Mouse (Mus musculus): ENCODE measurements around the gene Snrk. TPM values are rescaled to one million over a fixed set of nuclear protein-coding genes. Genes with fewer than 3 reads are reported as not detected.

Gene Snrk
- polyA plus RNA-seq, 1 experiment from 2014 or later, result 49.4 TPM

DNA sequence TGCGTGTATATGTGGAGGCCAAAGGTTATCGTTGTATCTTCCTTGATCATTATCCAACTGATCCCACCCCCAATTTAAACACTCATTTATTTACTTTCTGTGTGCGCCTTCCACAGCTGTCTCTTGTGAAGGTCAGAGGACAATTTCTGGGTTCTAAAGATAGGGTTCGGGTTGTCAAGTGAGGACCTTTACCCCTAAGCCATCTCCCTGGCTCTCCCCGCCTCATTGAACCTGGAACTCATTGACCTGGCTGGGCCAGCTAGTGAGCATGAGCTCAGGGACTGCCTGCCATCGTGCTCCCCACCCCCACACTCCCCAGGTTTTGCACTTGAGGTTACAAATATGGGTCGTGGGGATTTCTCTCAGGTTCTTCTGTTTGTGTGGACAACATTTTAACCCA, 15.1 kb downstream of the Snrk start:
- H3K36me3 ChIP-seq, result no peaks in the 10 kb centered on the region
- 51% methylated on average over 7 of the region's 7 CpGs for WGBS
- H3K27me3 ChIP-seq (replicated peaks), result no peaks in the 10 kb centered on the region
- peaks cover 35% of the 10 kb centered on the region for H3K4me1 ChIP-seq (replicated peaks)
- no peak overlapping the region for H3K4me2 ChIP-seq (replicated peaks)
- no peak overlapping the region for H3K9ac ChIP-seq
- peak; percentile 64 for ATAC-seq
- H3K4me3 ChIP-seq (replicated peaks), result no peak overlapping the region
- H3K9me3 ChIP-seq, result no peaks in the 10 kb centered on the region
- no peak overlapping the region for H3K27ac ChIP-seq

- Histone ChIP-seq H3K9me3 (no peaks in the 10 kb centered on the region), H3K4me2 (replicated peaks) (no peak overlapping the region), H3K27me3 (replicated peaks) (no peaks in the 10 kb centered on the region), H3K27ac (peak overlapping the region; percentile 57; the same call in 1 of the 2 replicates), H3K4me1 (replicated peaks) (peaks cover 30% of the 10 kb centered on the region), H3K9ac (no peak overlapping the region), H3K4me3 (replicated peaks) (no peak overlapping the region), H3K36me3 (no peaks in the 10 kb centered on the region)
- peak; percentile 37 for ATAC-seq
- 60% methylated on average over 1 of the region's 1 CpGs for WGBS
These were observed 18.2 kb downstream of the Snrk start for GRCm38 (mm10) chr9:122135095-122135884.

DNA sequence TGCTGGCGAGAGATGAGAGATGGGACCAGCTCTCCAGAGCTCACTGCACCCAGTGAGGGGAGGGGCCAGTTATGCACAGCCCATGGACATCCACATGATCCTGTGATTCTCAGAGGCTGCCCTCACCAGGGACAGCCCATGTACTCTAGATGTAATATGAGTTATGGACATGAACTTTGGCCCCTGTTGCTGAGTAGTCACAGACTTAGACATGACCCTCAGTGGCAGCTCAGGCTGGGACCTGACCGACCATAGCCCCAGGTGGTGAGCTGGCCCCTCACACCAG, 18.8 kb downstream of the Snrk start:
- 53% methylated on average over 2 of the region's 2 CpGs for WGBS
- ATAC-seq, result peak; percentile 68
- Histone ChIP-seq H3K9ac (no peak overlapping the region), H3K27ac (peak overlapping the region; percentile 7; the same call in 1 of the 2 replicates), H3K9me3 (no peaks in the 10 kb centered on the region), H3K4me2 (replicated peaks) (no peak overlapping the region), H3K36me3 (no peaks in the 10 kb centered on the region), H3K4me3 (replicated peaks) (no peak overlapping the region), H3K4me1 (replicated peaks) (peaks cover 25% of the 10 kb centered on the region), H3K27me3 (replicated peaks) (no peaks in the 10 kb centered on the region)

- 56% methylated on average over 1 of the region's 1 CpGs for WGBS
These were observed 20.9 kb downstream of the Snrk start for GRCm38 (mm10) chr9:122137960-122138359.

GRCm38 (mm10) chr9:122138371-122139029, 21.4 kb downstream of the Snrk start:
- 87% methylated on average over 4 of the region's 4 CpGs for WGBS
- Histone ChIP-seq H3K9me3 (no peaks in the 10 kb centered on the region), H3K9ac (no peak overlapping the region), H3K4me3 (replicated peaks) (no peak overlapping the region), H3K4me1 (replicated peaks) (peaks cover 25% of the 10 kb centered on the region), H3K27me3 (replicated peaks) (no peaks in the 10 kb centered on the region), H3K4me2 (replicated peaks) (no peak overlapping the region), H3K27ac (no peak overlapping the region), H3K36me3 (no peaks in the 10 kb centered on the region)
- ATAC-seq, result no peak

More at GRCm38 (mm10) chr9:122137960-122138359, 20.9 kb downstream of the Snrk start:
- H3K36me3 ChIP-seq, result no peaks in the 10 kb centered on the region
- H3K9me3 ChIP-seq, result no peaks in the 10 kb centered on the region
- H3K27ac ChIP-seq, result no peak overlapping the region
- H3K27me3 ChIP-seq (replicated peaks), result no peaks in the 10 kb centered on the region
- peak; percentile 55; the same call in 1 of the 2 replicates for ATAC-seq
- no peak overlapping the region for H3K9ac ChIP-seq
- H3K4me3 ChIP-seq (replicated peaks), result no peak overlapping the region
- no peak overlapping the region for H3K4me2 ChIP-seq (replicated peaks)
- H3K4me1 ChIP-seq (replicated peaks), result peaks cover 25% of the 10 kb centered on the region

DNA sequence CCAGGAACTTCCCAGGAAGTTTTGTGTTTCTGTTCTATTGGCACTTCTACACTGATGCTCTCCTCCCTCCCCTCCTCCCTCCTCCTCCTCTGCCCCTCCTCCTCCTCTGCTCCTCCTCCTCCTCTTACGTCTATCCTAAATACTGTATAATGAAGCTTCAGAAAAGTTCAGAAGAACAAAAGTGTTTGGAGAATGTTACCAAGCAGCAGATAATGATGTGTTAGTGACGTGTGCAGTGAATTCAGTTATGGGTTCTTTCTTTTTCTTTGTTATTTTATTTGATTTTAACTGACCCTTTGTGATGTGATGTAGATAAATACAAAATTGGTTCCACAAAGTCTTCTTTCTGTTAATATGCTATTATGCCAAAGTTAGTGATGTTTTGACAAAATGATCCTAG, 22.2 kb downstream of the Snrk start:
- ATAC-seq, result no peak
- H3K9ac ChIP-seq, result no peak overlapping the region
- no peak overlapping the region for H3K4me2 ChIP-seq (replicated peaks)
- peaks cover 25% of the 10 kb centered on the region for H3K4me1 ChIP-seq (replicated peaks)
- no peak overlapping the region for H3K4me3 ChIP-seq (replicated peaks)
- no peaks in the 10 kb centered on the region for H3K27me3 ChIP-seq (replicated peaks)
- WGBS, result 70% methylated on average over 2 of the region's 2 CpGs
- H3K36me3 ChIP-seq, result peaks cover under 1% of the 10 kb centered on the region; the same call in 1 of the 2 replicates
- H3K27ac ChIP-seq, result no peak overlapping the region
- no peaks in the 10 kb centered on the region for H3K9me3 ChIP-seq

GRCm38 (mm10) chr9:122143219-122143618, 26.2 kb downstream of the Snrk start:
- H3K4me2 ChIP-seq (replicated peaks), result no peak overlapping the region
- H3K36me3 ChIP-seq, result peaks cover 12% of the 10 kb centered on the region
- no peak overlapping the region for H3K4me3 ChIP-seq (replicated peaks)
- H3K9me3 ChIP-seq, result 0 out of 2 replicates have a peak, but pooled peaks cover 4% of the 10 kb centered on the region
- no peak overlapping the region for H3K27ac ChIP-seq
- no peaks in the 10 kb centered on the region for H3K27me3 ChIP-seq (replicated peaks)
- H3K4me1 ChIP-seq (replicated peaks), result peaks cover 20% of the 10 kb centered on the region
- WGBS, result 73% methylated on average over 1 of the region's 1 CpGs
- no peak for ATAC-seq
- H3K9ac ChIP-seq, result no peak overlapping the region

DNA sequence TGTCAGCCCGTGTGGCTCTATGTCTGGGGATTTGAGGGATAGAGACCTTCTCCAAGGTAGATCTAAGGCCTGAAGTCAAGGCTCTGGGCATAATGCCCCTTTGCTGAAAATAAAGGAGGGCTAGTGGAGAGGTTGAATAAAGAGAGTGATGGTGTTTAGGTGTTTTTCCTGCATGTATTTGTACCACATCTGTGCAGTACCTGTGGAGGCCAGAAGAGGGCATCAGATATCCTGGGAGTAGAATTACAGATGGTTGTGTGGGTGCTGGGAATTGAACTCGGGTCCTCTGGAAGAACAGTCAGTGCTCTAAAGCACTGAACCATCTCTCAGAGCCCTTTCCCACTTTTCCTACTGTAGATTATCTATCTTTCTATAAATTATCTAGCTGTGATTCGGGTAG, 27.7 kb downstream of the Snrk start:
- Histone ChIP-seq H3K36me3 (peaks cover 12% of the 10 kb centered on the region), H3K4me3 (replicated peaks) (no peak overlapping the region), H3K9me3 (0 out of 2 replicates have a peak, but pooled peaks cover 4% of the 10 kb centered on the region), H3K9ac (no peak overlapping the region), H3K27me3 (replicated peaks) (no peaks in the 10 kb centered on the region), H3K27ac (no peak overlapping the region), H3K4me1 (replicated peaks) (peaks cover 18% of the 10 kb centered on the region), H3K4me2 (replicated peaks) (no peak overlapping the region)
- ATAC-seq, result no peak
- WGBS, result 93% methylated on average over 3 of the region's 3 CpGs

DNA sequence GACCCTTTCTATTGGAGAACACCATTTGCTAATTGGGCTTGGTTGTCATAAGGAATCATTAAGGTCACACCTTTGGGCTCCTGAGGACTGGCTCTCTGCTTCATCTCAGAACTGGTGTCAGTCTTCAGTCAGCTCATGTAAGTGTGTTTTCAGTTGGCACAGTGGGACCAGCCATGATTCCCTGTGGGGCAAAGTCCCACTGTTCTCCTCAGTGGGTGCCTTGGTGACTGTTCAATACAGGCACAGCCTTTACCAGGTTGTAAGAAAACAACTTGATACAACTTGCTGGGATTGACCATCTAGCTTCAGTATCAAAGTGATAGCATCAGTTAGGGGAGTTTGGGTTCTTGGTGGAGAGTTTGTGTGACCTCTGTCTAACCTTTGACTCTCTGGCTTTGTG, 28.6 kb downstream of the Snrk start:
- Histone ChIP-seq H3K27ac (peak overlapping the region; percentile 66), H3K27me3 (replicated peaks) (no peaks in the 10 kb centered on the region), H3K4me1 (replicated peaks) (peaks cover 18% of the 10 kb centered on the region), H3K9ac (no peak overlapping the region), H3K36me3 (peaks cover 12% of the 10 kb centered on the region), H3K4me2 (replicated peaks) (no peak overlapping the region), H3K9me3 (0 out of 2 replicates have a peak, but pooled peaks cover 4% of the 10 kb centered on the region), H3K4me3 (replicated peaks) (no peak overlapping the region)
- ATAC-seq, result peak; percentile 35

DNA sequence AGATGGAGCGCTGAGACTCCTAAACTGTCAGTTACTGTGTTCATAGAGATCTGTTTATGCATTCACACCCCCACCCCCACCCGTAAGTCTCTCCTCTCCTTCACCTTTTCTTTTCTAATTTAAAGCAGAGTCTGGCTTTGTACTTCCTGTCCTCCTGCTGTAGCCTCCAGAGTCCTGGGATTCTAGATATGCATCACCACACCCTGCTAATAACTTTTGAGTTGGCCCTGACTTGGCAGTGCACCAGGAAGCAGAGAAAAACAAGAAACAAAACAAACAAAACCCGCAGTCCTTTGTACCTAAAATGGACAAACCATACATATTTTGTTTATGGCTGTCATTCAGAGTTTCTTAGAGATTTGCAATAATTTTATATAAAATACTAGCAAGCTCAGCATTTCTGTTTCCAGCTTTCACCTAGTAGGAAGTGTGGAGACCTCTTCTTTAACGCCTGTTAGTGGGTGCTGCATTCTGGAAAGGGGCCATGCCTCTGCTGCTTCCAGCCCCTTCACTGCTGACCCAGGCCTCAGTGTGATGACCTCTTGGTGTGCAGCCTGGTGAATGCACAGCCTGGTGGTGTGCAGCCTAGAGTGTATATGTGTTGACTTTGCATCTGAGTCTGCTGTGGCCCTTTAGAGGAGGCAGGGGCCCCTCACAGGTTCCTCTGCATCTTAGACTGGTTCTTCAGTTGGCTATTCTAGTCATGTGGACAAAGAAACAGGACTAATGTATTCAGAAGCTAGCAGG, 29.2 kb downstream of the Snrk start:
- Histone ChIP-seq H3K36me3 (peaks cover 12% of the 10 kb centered on the region), H3K9ac (no peak overlapping the region), H3K4me3 (replicated peaks) (no peak overlapping the region), H3K9me3 (0 out of 2 replicates have a peak, but pooled peaks cover 4% of the 10 kb centered on the region), H3K27ac (peak overlapping the region; percentile 70), H3K27me3 (replicated peaks) (no peaks in the 10 kb centered on the region), H3K4me2 (replicated peaks) (no peak overlapping the region), H3K4me1 (replicated peaks) (peaks cover 18% of the 10 kb centered on the region)
- 58% methylated on average over 4 of the region's 4 CpGs for WGBS
- peak; percentile 78 for ATAC-seq

DNA sequence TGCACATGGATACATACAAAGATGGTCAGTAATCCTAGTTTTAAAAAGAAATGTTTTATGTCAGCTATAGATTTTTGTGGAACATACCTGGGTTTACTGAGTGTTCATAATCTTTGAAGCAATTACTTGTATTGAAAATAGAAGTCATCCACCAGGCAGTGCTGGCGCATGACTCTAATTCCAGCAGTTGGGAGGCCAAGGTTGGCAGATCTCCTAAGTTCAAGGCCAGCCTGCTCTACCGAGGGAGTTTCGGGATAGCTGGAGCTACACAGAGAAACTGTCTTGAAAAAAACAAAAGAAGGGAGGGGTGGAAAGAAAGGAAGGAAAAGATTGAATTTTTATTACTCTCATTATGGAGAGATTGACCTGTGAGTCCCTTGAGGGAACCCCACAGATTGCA, 31.3 kb downstream of the Snrk start:
- H3K4me2 ChIP-seq (replicated peaks), result no peak overlapping the region
- 0 out of 2 replicates have a peak, but pooled peaks cover 4% of the 10 kb centered on the region for H3K9me3 ChIP-seq
- ATAC-seq, result no peak
- H3K9ac ChIP-seq, result no peak overlapping the region
- no peak overlapping the region for H3K27ac ChIP-seq
- no peak overlapping the region for H3K4me3 ChIP-seq (replicated peaks)
- 83% methylated on average over 3 of the region's 3 CpGs for WGBS
- peaks cover 12% of the 10 kb centered on the region for H3K36me3 ChIP-seq
- H3K27me3 ChIP-seq (replicated peaks), result no peaks in the 10 kb centered on the region
- peaks cover 16% of the 10 kb centered on the region; the same call in 1 of the 2 replicates for H3K4me1 ChIP-seq (replicated peaks)

Data from intestine, embryonic 15.5 days (tissue).